Mouse (Mus musculus) gastrocnemius, postnatal 10 days (tissue): ENCODE results near the gene Ap5b1. TPM values are rescaled to one million over a fixed set of nuclear protein-coding genes. Genes with fewer than 3 reads are reported as not detected.
A peak's percentile ranks its signal among the peaks of the same experiment; 100 is the strongest.

Experiments used
- DNase-seq: peaks from one replicate; pipeline ENCODE4 v3.0.0; 2021; ENCODE audit warnings: mixed read lengths
- long read RNA-seq, 2 experiments: library from polyadenylated mRNA; stranded (forward); transcript quantifications; one replicate each; pipeline ENCODE4 v2.0.0; 2021
- total RNA-seq, 2 experiments: library from RNA; stranded (reverse); gene quantifications; 2 replicates each; pipeline ENCODE4 v1.2.3; 2021

The Ap5b1 gene
- 1 to 10 TPM; 1.6 to 2.7 TPM for total RNA-seq
- long read RNA-seq, experiment 1, partial matches to known transcripts, result 0 of 3 reads
- long read RNA-seq, experiment 1, other reads (novel, unspliced or antisense), result 0 of 3 reads
- long read RNA-seq, experiment 2, result 0 reads

- peak; percentile 90 for DNase-seq
Observed at GRCm38 (mm10) chr19:5567534-5568469, at the start of gene Ap5b1. Gene Ap5b1, plus strand, starts transcription at chr19:5568025.

GRCm38 (mm10) chr19:5518721-5519120 lies 49.1 kb upstream of the Ap5b1 start:
- no peak for DNase-seq

GRCm38 (mm10) chr19:5525204-5525603 lies 42.6 kb upstream of the Ap5b1 start:
- DNase-seq, result no peak

GRCm38 (mm10) chr19:5529325-5530137 lies 38.3 kb upstream of the Ap5b1 start:
- DNase-seq, result peak; percentile 99

GRCm38 (mm10) chr19:5530138-5530524 lies 37.7 kb upstream of the Ap5b1 start:
- DNase-seq, result no peak

GRCm38 (mm10) chr19:5532520-5532919 lies 35.3 kb upstream of the Ap5b1 start:
- no peak for DNase-seq

GRCm38 (mm10) chr19:5538786-5539185 lies 29.0 kb upstream of the Ap5b1 start:
- DNase-seq, result no peak

- DNase-seq, result no peak
Observed at GRCm38 (mm10) chr19:5543362-5543761, 24.5 kb upstream of the Ap5b1 start.

GRCm38 (mm10) chr19:5544031-5544430 lies 23.8 kb upstream of the Ap5b1 start:
- DNase-seq, result no peak

- no peak for DNase-seq
Observed at GRCm38 (mm10) chr19:5547471-5548056, 20.3 kb upstream of the Ap5b1 start.

- no peak for DNase-seq
Observed at GRCm38 (mm10) chr19:5553802-5554201, 14.0 kb upstream of the Ap5b1 start.

GRCm38 (mm10) chr19:5554212-5554611 lies 13.6 kb upstream of the Ap5b1 start:
- DNase-seq, result no peak

GRCm38 (mm10) chr19:5558169-5558568 lies 9.7 kb upstream of the Ap5b1 start:
- DNase-seq, result no peak

- no peak for DNase-seq
Observed at GRCm38 (mm10) chr19:5558770-5559169, 9.1 kb upstream of the Ap5b1 start.

- no peak for DNase-seq
Observed at GRCm38 (mm10) chr19:5559229-5559628, 8.6 kb upstream of the Ap5b1 start.

GRCm38 (mm10) chr19:5559631-5560456 lies 8.0 kb upstream of the Ap5b1 start:
- DNase-seq, result no peak

- DNase-seq, result no peak
Observed at GRCm38 (mm10) chr19:5560457-5561041, 7.3 kb upstream of the Ap5b1 start, which contains the start of gene Ovol1. Gene Ovol1, minus strand, starts transcription at chr19:5560646.

GRCm38 (mm10) chr19:5561252-5561790 lies 6.5 kb upstream of the Ap5b1 start:
- DNase-seq, result no peak

- no peak for DNase-seq
Observed at GRCm38 (mm10) chr19:5561886-5562285, 5.9 kb upstream of the Ap5b1 start.

GRCm38 (mm10) chr19:5562776-5563175 lies 5.0 kb upstream of the Ap5b1 start:
- no peak for DNase-seq

- DNase-seq, result no peak
Observed at GRCm38 (mm10) chr19:5566316-5566715, 1.5 kb upstream of the Ap5b1 start.
